Mouse (Mus musculus) kidney, postnatal 4 days (tissue): Measurements from ENCODE around the gene Fbrsl1.

ENCODE experiments used
- DNase-seq, 2 experiments: peaks; one replicate each; pipeline ENCODE4 v3.0.0; 2021; ENCODE audit warnings: mixed read lengths in 2 of 2

The Fbrsl1 gene

DNA sequence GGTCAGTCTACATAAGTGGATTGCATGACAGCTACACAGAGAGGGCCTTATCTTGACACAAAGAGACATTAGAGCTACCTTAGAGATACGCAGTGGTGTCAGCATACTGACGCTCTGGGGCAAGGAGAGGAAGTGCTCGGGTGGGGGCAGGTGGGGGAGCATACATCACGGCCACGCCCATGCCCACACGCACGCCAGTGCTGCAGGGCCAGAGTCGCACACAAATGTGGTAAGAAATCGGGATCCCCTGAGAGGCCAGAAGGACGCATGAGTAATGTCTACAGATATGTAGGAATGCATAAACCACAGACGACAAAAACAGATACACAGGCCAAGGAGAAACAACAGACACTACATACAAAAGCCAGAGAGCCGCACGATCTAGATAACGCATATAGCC is 35.3 kb downstream of the Fbrsl1 start:
- DNase-seq = no peak

DNA sequence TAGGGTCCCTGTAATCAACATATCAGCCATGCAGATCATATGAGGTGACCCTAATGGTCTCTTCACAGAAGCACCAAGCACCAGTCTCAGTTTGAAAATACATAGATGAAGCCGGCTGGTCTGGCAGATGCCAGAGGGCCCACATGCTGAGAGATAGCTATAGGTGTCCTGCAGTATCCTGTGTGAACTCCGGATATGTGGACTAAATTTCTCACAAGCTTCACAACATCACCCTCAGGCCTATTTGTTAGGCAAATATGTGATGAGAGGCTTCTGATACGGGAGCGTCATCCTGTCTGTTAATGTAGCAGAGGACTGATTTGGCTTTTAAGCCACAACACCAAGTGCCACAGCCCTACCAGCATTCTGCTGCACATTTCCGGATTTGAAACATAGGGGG is 37.9 kb downstream of the Fbrsl1 start:
- no peak for DNase-seq

DNA sequence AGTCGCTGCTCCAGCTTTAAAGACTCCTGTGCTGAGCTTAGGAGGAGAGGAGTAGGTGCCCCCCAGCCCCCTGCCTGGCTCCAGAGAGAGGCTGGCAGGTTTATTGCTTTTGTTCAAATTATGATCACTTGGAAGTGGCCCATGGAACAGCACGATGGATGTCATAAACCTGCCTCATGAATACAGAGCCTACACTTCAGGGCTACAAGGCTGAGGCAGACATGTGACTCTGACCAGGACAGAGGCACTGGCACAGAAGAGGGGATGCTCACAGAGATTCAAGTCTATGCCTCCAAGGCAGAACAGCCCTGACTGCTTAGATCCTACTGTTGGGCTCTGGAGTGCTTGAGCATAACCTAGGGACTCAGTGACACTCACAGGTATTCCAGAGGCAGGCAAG is 39.3 kb downstream of the Fbrsl1 start:
- DNase-seq = no peak

- no peak for DNase-seq
Observed at GRCm38 (mm10) chr5:110406065-110406714, 42.1 kb downstream of the Fbrsl1 start.

DNA sequence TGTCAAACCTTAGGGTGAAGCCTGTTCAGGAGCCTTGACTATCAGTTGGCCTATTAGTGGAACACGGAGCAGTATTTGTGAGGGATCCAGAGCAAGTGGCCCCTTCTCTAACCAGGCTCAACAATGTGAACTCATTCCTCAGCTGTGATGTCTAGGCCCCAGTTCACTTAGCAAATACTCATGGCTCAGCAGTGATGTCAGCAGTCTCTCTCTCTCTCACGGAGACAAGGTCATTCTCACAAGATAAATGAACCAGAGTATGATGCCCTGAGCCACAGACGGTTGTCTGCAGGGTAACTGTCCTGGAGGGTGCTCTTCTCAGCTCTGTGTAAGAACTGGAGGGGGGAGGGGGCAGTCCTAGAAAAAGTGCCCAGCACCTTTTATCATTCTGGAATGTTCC is 44.4 kb downstream of the Fbrsl1 start:
- DNase-seq = no peak

- DNase-seq = no peak
Observed at GRCm38 (mm10) chr5:110402557-110402956, 45.7 kb downstream of the Fbrsl1 start.

DNA sequence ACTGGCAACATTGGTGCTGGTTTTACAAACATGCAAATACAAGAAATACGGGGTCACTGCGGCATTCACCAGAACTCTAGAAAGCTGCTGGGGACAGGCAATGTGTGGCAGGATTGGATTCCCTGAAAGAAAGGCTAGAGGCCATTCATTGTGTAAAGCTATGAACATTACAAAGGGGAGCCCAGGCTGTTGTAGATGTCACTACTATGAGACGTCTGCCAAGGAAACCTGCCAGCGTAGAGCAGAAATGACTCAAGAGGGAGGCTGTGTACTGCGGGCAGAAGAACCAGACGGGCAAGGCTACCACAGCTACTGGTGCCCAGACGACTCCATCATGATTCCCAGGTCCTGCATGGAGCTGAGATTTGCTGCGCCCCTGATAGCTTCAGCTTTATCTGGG is 47.2 kb downstream of the Fbrsl1 start:
- no peak for DNase-seq

DNA sequence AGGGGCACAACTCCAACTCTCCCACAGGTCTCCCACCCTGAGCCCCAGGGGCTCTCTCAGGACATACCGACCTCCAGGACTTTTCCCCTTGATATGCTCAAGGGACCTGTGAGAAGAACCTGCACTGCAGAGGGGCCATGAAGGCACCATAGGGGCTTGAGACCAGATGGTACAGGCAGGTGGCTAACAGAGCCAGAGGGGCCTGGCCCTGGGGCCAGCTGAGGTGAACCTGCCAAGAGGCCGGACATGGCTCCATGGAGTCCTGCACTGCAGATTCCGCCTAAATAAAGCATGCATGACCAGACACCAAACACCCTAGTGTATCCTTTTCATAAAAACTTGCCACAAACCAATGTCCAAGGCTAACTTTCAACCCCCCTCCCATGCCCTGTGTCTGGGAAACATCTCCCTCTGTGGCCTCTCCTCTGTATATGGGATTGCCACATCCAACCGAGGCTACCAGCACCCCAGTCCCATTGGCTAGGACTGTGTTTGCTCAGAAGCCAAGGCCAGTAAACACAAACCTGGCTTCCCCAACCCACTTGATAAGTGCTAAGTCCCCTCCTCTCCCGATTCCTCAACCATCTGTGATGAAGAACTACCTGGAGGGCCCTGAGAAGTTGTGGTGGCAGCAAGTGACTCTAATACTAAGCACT is 53.2 kb downstream of the Fbrsl1 start:
- no peak for DNase-seq

- no peak for DNase-seq
Observed at GRCm38 (mm10) chr5:110392727-110393126, 55.6 kb downstream of the Fbrsl1 start.

GRCm38 (mm10) chr5:110390631-110391030 is 57.7 kb downstream of the Fbrsl1 start:
- DNase-seq = peak; percentile 34 to 53

GRCm38 (mm10) chr5:110387332-110387731 is 61.0 kb downstream of the Fbrsl1 start:
- peak in 1 of 2 experiments; percentile 16 for DNase-seq

- peak; percentile 84 to 90 for DNase-seq
Observed at GRCm38 (mm10) chr5:110386371-110387330, 61.7 kb downstream of the Fbrsl1 start.

- no peak for DNase-seq
Observed at GRCm38 (mm10) chr5:110385263-110385662, 63.0 kb downstream of the Fbrsl1 start.

DNA sequence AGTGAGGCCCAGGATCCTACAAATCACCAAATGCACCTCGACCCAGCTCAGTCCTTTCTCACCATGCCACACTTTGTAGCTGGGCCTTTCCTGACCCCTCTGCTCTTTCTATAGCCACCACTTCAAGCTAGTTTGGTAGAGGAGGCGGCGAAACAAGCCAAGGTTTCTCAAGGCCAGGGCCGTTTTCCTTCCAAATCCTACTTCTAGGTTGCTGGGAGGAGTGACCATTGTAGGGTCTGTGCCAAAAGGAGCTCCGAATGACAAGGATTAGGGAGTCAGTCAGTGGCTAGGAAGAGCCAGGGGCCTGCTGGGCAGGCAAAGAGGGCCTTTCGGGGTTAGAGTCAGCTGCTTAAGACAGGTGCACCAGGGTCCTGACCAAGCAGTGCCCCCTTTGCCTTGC is 63.8 kb downstream of the Fbrsl1 start:
- no peak for DNase-seq

- no peak for DNase-seq
Observed at GRCm38 (mm10) chr5:110379823-110380222, 68.5 kb downstream of the Fbrsl1 start.

DNA sequence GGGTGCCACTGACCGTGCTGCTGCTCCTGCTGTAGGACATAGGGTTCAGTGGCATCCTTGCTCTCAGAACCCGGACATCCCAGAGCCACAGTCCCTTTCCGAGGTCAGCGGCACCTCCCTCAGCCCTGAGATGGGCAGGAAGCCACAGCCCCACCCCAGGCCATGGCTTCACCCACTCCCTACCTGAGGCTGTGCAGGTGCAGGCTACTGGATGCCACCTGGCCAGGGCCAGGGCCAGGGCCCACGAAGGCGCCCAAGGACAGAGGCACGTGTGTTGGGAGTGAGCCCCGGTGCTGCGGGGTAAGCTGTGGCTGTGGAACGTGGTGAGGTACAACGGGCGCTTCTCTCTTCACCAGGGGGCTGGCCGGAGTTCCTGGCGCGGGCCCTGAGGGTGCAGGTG is 69.2 kb downstream of the Fbrsl1 start:
- no peak for DNase-seq

DNA sequence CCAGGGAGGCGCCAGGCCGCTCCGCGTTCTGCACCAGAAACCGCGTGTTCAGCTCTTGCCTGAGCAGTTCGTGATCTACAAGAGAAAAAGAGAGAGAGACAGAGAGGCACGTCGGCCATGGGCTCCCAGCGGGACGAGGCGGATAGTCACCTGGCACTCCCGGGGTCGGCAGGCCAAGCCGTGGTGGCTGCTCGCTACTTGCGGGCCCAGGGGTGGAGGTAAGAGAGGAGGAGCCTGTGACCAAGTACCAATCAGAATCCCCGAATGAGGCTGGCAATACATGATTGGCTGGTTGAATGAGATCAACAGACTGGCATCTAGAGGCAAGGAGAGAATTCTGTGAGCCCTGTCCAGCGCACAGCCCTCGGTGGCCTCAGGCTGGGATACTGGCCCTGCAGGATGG is 70.1 kb downstream of the Fbrsl1 start:
- peak; percentile 21 to 23 for DNase-seq

DNA sequence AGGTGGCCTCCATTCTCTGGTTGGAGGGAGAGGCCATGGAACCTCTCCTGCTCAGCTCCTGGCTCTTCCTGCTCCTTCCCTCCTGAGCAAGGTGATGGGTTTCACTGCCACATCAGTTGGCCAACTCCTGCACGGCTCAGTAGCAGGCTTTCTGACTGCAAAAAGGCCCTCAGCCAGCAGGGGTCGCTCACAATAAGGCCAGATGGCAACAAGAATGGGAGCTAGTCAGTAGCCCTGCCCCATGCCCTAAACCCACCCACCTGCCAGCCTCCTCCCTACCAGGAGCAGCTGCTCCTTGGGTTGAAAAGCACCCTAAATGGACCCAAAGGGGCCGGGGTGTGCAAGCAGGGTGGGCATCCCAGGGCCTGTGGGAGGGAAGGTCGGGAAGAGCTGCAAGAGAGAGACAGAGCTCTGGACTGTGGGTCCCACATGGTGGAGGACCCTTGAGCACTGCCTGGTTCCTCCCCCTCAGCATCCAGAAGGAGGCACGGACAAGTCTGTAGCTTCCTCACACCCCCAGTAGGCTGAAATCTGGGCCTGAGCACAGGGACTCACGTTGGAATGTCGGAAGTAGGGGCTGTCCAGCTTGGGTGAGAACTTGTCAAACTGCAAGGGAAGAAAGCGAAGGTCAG is 71.4 kb downstream of the Fbrsl1 start:
- DNase-seq = peak; percentile 83 to 84

DNA sequence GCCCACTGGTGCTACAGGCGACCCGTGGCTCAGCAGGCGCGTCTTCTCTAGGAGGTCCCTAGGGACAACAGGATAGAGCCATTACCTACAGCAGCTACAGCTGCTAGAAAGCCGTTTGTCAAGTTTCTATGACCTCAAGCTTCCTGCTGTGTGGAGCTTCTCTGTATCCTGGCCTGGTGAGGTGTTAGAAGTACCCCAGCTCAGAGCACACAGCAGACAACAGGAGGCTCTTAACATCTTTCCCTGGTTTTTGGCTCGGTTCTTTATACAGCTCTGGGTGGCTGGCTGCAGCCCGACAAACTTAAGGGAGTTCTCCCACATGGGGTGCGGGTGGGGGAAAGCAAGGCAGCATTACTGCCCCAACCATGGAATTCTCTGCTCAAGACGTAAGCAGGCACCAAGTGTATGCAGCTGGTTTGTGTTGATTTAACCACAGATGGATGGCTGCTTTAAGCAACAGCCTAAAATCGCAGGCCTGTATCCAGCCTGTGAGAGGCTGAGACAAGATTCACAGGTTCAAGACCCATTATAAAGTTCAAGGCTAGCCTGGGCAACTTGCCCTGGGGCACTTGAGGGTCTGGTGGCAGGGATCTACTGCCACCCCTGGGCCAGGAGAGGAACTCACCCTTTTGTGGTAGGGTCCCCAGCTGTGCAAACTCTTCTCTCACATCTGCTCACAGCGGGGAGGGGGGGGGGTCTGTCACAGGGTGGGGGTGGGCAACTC is 84.3 kb downstream of the Fbrsl1 start:
- DNase-seq = no peak

DNA sequence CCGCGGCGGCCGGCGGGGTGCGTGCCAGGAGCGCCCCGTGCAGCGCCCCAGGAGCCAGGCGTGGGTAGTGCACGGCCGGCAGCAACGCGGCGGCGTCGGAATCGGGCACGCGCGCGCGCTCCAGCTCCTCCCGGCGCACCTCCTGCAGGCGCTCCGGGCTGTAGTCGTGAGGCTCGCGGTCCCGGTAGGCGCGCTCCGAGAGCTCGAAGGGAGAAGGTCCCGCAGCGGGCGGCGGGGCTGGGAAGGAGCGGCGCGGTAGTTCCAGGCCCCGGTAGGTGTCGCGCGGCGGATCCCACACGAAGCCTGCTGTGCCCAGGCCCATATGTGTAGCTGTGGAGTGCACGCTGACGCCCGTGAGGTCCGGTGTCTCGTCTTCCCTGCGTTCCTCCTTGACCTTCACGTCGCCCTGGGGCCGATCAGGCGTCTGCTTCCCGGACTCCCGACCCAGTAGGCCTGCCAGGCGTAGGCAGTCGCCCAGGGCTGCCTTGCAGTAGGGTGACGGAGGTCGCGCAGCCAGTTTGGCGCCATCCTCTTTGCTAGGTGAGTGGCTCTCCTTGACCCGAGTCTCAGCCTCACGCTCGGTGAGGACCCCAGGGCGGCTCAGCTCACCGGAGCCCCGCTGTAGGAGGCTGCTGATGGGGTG is 85.0 kb downstream of the Fbrsl1 start:
- DNase-seq = peak; percentile 85 to 91

GRCm38 (mm10) chr5:110362813-110363178 is 85.5 kb downstream of the Fbrsl1 start:
- no peak for DNase-seq

DNA sequence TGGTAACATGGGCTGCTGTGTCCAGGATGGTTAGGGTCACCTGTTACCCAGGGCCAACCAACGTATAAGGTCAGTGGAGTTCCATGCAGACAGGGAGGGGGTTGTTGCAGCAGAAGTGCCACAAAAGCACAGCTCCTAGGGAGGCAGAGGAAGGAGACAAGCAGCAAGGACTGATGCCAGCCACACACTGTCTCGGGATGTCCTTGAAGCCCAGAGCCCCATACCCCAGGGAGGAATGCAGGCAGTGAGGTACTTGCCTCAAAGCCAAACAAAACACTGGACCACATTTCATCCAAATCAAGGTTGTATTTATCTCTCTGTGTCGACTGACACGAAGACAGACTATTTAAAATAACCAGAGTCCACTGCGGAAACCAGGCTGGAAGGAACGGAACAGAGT is 86.8 kb downstream of the Fbrsl1 start:
- no peak for DNase-seq
